Mouse (Mus musculus) stomach, embryonic 15.5 days (tissue): ENCODE measurements around the gene Mgll. TPM values are rescaled to one million over a fixed set of nuclear protein-coding genes. Genes with fewer than 3 reads are reported as not detected.

Source experiments
- ATAC-seq: fragments of 200-750 bp; cut with Nextera tagmentation; 2 replicates; pipeline ENCODE4 v1.8.0; 2017; ENCODE audit warnings: low read depth, moderate number of reproducible peaks, moderate TSS enrichment; ENCODE audit not compliant: insufficient read depth, low FRiP score
- H3K27ac ChIP-seq: fragments of 300-500 bp; sonication (generic); 2 replicates; pipeline ENCODE4 v1.5.1; 2015; ENCODE audit warnings: mild to moderate bottlenecking, inconsistent platforms
- H3K27me3 ChIP-seq: fragments of 300-500 bp; sonication (generic); replicated peaks from 2 replicates; pipeline ENCODE4 v1.6.1; 2015; ENCODE audit warnings: inconsistent platforms
- H3K36me3 ChIP-seq: fragments of 300-500 bp; sonication (generic); 2 replicates; pipeline ENCODE4 v1.6.1; 2015; ENCODE audit warnings: inconsistent platforms
- H3K4me1 ChIP-seq: fragments of 300-500 bp; sonication (generic); 2 replicates; pipeline ENCODE4 v1.6.1; 2015; ENCODE audit warnings: inconsistent platforms
- H3K4me2 ChIP-seq: fragments of 300-500 bp; sonication (generic); 2 replicates; pipeline ENCODE4 v1.6.1; 2015; ENCODE audit warnings: mild to moderate bottlenecking, inconsistent platforms
- H3K4me3 ChIP-seq: fragments of 300-500 bp; sonication (generic); replicated peaks from 2 replicates; pipeline ENCODE4 v1.5.1; 2015; ENCODE audit warnings: inconsistent platforms
- H3K9ac ChIP-seq: fragments of 300-500 bp; sonication (generic); 2 replicates; pipeline ENCODE4 v1.6.1; 2015; ENCODE audit warnings: inconsistent platforms
- H3K9me3 ChIP-seq: fragments of 300-500 bp; sonication (generic); 2 replicates; pipeline ENCODE4 v1.6.1; 2016; ENCODE audit warnings: inconsistent platforms
- WGBS: fragments of 180-500 bp; shearing (Covaris S2); methylation state at CpG from one replicate; pipeline ENCODE4 v1.1.7; 2015; 5-methylcytosine and 5-hydroxymethylcytosine counted together
- polyA plus RNA-seq: library from polyadenylated mRNA; unstranded; fragments of >200 nt; fragmentation: Nextera tagmentation; extraction: Ambion mirVana; gene quantifications from 2 replicates; pipeline ENCODE4 v1.2.1, GENCODE M21; 2015

Gene Mgll
- polyA plus RNA-seq, 1 experiment from 2014 or later, result 109 TPM

DNA sequence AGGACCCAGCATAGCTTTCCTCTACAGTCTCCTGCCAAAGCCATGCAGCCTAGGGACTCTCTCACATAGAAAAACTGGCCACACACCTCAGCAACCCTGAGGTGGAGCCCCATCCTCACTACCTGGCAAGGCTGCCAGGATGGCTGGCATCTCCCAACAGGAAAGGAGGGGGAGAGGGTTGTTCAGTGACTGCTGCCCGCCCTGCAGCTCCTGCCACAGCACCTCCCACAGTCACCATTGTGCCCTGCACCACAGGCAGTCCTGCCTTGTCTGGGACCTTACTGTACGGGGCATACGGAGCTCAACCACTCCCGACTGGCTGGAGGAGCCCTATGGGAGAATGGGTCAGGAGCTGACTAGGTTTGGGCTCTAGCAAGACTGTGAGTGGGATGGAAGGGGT lies 57.7 kb downstream of the Mgll start:
- peaks cover 33% of the 10 kb centered on the region for H3K4me1 ChIP-seq
- no peak overlapping the region for H3K9ac ChIP-seq
- 81% methylated on average over 4 of the region's 4 CpGs for WGBS
- H3K9me3 ChIP-seq, result no peaks in the 10 kb centered on the region
- H3K36me3 ChIP-seq, result no peaks in the 10 kb centered on the region
- ATAC-seq, result no peak
- no peak overlapping the region for H3K4me2 ChIP-seq
- H3K4me3 ChIP-seq, result no peak overlapping the region
- H3K27ac ChIP-seq, result no peak overlapping the region
- no peaks in the 10 kb centered on the region for H3K27me3 ChIP-seq

DNA sequence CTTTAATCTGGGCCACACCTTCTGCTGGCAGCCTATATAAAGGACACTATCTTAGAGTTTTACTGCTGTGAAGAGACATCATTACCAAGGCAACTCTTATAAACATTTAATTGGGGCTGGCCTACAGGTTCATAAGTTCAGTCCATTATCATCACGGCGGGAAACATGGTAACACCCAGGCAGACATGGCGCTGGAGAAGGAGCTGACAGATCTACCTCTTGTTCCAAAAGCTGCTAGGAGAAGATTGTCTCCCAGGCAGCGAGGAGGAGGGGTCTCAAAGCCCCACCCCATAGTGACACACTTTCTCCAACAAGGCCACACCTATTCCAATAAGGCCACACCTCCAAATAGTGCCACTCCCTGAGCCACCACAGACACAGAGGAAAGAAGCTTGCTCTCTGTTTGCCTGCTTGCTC lies 58.8 kb downstream of the Mgll start:
- Histone ChIP-seq H3K4me2 (no peak overlapping the region), H3K36me3 (no peaks in the 10 kb centered on the region), H3K9me3 (no peaks in the 10 kb centered on the region), H3K4me1 (peaks cover 41% of the 10 kb centered on the region), H3K4me3 (no peak overlapping the region), H3K9ac (no peak overlapping the region), H3K27me3 (no peaks in the 10 kb centered on the region), H3K27ac (no peak overlapping the region)
- WGBS, result 48% methylated on average over 4 of the region's 4 CpGs
- peak; percentile 84 for ATAC-seq

DNA sequence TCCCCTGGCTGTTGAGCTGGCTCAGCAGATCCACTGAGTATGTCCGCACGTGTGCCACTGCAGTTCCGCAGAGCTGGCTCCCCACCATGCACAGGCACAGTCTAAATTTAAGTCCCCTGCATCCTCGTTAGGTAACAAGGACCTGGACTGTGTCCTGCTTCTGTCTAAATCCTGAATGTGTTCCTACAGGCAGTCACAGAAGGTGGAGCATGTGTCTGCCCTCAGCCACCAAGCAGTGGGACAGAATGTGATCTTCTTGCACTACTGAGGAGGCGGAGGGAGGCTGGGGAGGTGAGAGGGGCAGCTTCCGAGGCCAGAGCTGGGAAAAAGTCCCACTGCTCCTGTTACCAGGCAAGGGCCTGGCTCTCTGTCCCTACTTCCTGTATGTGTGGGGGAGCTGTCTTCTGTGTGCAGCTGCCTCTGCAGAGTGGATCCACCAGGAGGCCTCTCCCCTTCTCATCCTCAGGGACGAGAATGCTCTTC lies 60.5 kb downstream of the Mgll start:
- peak overlapping the region; percentile 87 for H3K27ac ChIP-seq
- H3K27me3 ChIP-seq, result no peaks in the 10 kb centered on the region
- H3K4me3 ChIP-seq, result no peak overlapping the region
- 48% methylated on average over 7 of the region's 7 CpGs for WGBS
- no peaks in the 10 kb centered on the region for H3K9me3 ChIP-seq
- no peak overlapping the region for H3K4me2 ChIP-seq
- peaks cover 47% of the 10 kb centered on the region for H3K4me1 ChIP-seq
- H3K36me3 ChIP-seq, result no peaks in the 10 kb centered on the region
- no peak overlapping the region for H3K9ac ChIP-seq
- ATAC-seq, result no peak

DNA sequence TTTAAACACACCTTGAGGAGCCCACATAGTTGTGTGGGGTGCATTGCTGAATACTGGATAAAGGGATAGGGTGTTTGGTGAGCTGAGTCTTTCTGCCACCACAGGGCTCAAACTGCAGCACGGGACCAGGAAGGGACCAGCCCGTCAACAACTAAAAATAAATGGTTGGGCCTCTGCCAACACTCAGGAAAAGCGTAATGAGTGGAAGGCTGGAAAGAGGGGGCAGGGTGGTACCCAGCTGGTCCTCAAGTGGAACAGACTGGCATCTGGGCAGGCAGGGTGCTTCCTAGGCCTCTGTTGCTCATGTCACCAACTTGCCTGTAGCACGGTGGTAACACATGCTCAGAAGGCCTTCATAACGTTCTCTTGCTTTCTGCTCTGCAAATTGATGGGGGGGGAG lies 61.1 kb downstream of the Mgll start:
- Histone ChIP-seq H3K9me3 (no peaks in the 10 kb centered on the region), H3K9ac (no peak overlapping the region), H3K36me3 (no peaks in the 10 kb centered on the region), H3K4me2 (no peak overlapping the region), H3K4me1 (peaks cover 47% of the 10 kb centered on the region), H3K27ac (peak overlapping the region; percentile 87), H3K27me3 (no peaks in the 10 kb centered on the region), H3K4me3 (no peak overlapping the region)
- no peak for ATAC-seq
- WGBS, result 48% methylated on average over 5 of the region's 5 CpGs

DNA sequence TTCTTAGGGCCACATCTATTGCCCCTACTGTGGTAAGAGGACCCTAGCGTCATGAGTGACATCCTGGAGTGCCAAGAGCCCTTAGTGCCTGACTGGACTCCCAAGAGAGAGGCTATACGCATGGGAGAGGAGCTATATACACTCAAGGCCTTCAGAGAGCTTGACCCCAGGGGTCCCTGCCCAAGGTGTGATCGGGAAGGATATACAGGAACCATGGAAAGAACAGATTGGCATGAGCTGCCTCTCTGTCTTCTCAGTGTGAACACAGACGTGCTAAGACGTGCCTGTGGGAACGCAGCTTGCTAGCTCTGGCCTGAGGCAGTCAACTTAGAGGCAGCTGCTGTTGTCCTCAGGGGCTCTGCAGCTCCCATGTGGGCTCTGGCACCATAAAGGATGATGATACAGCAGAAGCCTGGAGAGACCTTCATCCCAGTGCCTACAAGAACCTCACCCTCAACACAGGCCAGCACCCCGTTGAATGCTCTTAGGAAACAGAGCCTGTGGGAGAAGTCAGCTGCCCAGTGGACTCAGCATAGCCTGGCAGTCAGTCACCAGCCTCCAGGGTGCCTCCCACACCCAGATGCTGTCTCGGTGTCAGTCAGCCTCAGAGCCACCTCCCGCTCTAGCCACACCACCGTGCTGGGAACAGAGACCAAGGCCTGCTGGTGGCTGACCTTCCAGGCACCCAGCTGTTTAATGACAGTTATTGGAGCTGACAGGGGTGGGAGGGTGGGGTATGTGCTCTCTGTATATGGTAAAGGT lies 61.8 kb downstream of the Mgll start:
- Histone ChIP-seq H3K4me3 (no peak overlapping the region), H3K36me3 (no peaks in the 10 kb centered on the region), H3K27ac (peak overlapping the region; percentile 87; the same call in 1 of the 2 replicates), H3K9ac (no peak overlapping the region), H3K4me2 (no peak overlapping the region), H3K27me3 (no peaks in the 10 kb centered on the region), H3K9me3 (no peaks in the 10 kb centered on the region), H3K4me1 (peaks cover 47% of the 10 kb centered on the region)
- ATAC-seq, result no peak
- WGBS, result 78% methylated on average over 10 of the region's 10 CpGs

DNA sequence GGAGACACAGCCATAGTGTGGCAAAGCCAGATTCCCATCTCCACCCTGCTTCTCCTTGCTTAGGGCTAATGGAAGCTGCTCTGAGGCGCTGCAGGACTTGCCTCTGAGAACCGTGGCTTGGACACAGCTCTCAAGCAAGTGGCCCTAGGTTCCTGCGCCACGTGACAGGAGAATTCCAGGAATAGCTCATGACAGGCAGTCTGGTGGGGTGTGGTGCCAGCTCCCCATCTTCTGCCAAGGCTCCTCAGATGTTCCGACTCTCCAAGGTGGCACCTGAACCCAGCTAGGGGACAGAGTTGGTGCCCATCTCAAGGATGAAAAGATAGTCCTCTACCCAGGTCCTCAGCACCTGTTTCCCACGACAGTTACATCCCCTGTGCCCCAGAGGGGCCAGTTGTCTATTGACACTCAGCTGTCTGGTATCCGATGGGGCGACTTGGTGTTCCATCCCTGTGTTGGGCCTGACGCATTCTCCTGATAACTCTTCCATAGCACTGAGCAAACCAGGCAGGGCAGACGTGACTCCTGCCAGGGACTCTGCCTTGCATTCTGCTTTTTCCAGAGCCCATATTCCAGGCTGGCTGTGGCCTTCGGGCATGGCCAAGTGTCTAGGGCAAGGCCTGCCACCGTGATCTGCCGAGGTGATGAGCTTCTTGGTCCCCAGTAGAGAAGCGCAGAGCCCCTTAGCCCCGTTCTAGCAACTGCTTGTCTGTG lies 62.7 kb downstream of the Mgll start:
- Histone ChIP-seq H3K9me3 (no peaks in the 10 kb centered on the region), H3K4me2 (peak overlapping the region; percentile 19; the same call in 1 of the 2 replicates), H3K27me3 (no peaks in the 10 kb centered on the region), H3K27ac (peak overlapping the region; percentile 87), H3K36me3 (no peaks in the 10 kb centered on the region), H3K4me1 (peaks cover 51% of the 10 kb centered on the region), H3K4me3 (no peak overlapping the region), H3K9ac (no peak overlapping the region)
- no peak for ATAC-seq
- WGBS, result 65% methylated on average over 15 of the region's 15 CpGs

DNA sequence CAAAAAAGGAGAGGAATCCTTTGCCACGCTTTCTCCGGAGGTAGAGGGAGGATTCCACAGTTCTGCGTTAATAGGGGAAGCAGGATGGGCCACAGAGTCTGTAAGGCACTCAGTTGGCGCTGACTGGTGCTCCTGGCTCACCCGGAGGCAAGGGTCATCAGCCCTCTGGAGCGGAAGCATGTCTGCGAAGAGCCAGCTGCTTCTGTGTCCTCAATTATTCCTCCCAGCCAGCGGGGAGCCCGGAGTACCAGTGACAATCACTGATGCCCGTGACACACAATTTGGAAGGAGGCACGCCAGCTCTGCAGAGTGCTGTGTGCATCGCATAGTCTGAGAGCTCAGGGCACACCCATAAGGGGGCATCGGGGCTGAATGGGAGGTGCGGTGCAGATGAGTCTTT lies 63.3 kb downstream of the Mgll start:
- Histone ChIP-seq H3K4me1 (peaks cover 55% of the 10 kb centered on the region), H3K27me3 (no peaks in the 10 kb centered on the region), H3K4me2 (no peak overlapping the region), H3K36me3 (no peaks in the 10 kb centered on the region), H3K9ac (no peak overlapping the region), H3K9me3 (no peaks in the 10 kb centered on the region), H3K4me3 (no peak overlapping the region), H3K27ac (peak overlapping the region; percentile 87)
- ATAC-seq, result no peak
- 38% methylated on average over 14 of the region's 14 CpGs for WGBS

DNA sequence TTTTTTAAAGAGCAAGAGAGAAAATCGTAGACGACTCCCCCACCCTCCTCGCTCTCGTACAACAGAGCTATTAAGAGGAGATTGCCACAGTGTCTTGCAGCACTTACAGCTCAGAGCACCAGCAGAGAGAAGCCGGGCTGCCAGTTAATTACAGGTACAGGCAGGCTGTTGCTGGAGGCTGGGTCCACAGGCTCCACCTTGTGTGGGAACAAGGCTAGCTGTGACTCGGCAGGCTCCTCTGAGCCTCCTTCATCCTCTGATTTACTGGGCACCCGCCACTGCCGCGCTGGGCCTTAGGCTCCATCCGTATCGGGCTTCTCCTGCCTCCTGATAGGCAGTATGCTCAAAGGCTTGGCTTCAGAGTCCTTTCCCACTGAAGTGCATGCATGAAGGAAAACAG lies 64.0 kb downstream of the Mgll start:
- Histone ChIP-seq H3K4me1 (peaks cover 56% of the 10 kb centered on the region), H3K27ac (peak overlapping the region; percentile 9; the same call in 1 of the 2 replicates), H3K4me2 (no peak overlapping the region), H3K27me3 (no peaks in the 10 kb centered on the region), H3K9me3 (no peaks in the 10 kb centered on the region), H3K36me3 (no peaks in the 10 kb centered on the region), H3K4me3 (no peak overlapping the region), H3K9ac (no peak overlapping the region)
- no peak for ATAC-seq
- 62% methylated on average over 11 of the region's 11 CpGs for WGBS

DNA sequence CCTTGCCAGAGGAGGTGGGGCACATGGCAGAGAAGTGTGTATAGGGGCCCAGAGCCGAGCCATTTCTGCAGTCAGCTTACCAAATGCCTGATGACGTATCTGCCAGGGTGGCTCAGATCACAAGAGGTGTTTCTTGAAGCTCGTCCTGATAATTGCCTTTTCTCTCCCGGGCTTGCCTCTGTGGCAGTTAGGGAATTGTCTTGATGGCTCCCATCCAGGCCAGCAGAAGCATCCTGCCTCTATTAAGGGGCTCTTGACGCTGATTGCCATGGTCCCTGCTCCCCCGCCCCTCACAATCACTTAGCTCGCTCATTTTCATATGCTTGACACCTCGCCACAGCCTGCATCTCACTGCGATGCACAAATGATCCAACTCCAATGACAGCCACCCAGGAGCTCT lies 67.1 kb downstream of the Mgll start:
- peaks cover 40% of the 10 kb centered on the region for H3K4me1 ChIP-seq

DNA sequence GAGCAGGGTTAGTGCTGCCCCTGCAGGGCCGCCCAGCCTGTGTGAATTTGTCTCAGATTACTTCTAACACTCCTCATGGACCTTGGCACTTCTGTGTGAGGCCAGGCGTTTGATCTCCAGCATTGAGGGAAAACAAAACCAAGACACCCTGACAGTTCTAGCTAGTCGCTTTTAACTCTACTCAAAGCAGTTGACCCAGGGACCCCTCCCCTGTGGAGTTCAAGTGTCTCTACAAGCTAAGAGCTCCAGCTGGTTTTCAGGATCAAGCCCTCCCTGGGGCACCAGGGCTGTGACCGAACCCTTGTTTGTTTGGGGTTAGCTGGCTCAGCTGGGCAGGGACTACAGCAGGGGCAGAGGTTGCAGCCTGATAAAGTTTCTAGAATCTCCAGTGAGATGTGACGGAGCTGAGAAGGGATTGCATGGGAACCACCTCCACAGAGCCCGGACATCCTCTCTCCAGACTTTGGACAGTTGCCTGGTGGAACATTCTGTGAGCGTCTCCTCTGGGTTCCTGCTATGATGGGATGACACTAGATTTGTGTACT lies 68.0 kb downstream of the Mgll start:
- no peak for ATAC-seq
- Histone ChIP-seq H3K36me3 (no peaks in the 10 kb centered on the region), H3K27ac (peak overlapping the region; percentile 45; the same call in 1 of the 2 replicates), H3K9me3 (no peaks in the 10 kb centered on the region), H3K9ac (no peak overlapping the region), H3K4me3 (no peak overlapping the region), H3K27me3 (no peaks in the 10 kb centered on the region), H3K4me1 (peaks cover 32% of the 10 kb centered on the region), H3K4me2 (no peak overlapping the region)
- WGBS, result 47% methylated on average over 7 of the region's 7 CpGs

More for the DNA sequence above, 67.1 kb downstream of the Mgll start:
- WGBS, result 46% methylated on average over 9 of the region's 9 CpGs
- ATAC-seq, result no peak
- H3K9ac ChIP-seq, result no peak overlapping the region
- no peaks in the 10 kb centered on the region for H3K36me3 ChIP-seq
- no peaks in the 10 kb centered on the region for H3K27me3 ChIP-seq
- H3K4me2 ChIP-seq, result no peak overlapping the region
- no peak overlapping the region for H3K4me3 ChIP-seq
- no peak overlapping the region for H3K27ac ChIP-seq
- no peaks in the 10 kb centered on the region for H3K9me3 ChIP-seq

DNA sequence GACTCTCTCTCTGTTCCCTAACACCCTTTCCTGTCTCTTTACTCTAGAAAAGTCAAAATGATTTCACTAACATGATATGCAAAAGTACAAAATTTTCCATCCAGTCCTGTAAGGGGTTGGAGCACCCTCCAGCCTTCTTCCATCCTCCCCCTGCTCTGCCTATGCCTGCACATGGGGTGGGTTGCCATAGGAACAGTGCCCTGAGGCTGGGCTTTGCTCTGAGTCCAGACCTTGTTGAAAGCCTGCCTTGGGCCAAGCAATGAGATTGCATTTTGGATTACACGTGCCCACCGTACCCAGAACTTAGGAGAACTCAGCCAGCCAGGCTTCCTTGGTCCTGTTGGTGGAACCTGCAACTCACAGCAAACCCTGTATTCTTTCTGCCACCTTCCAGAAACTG lies 69.0 kb downstream of the Mgll start:
- Histone ChIP-seq H3K27me3 (no peaks in the 10 kb centered on the region), H3K4me3 (no peak overlapping the region), H3K9ac (no peak overlapping the region), H3K27ac (peak overlapping the region; percentile 44; the same call in 1 of the 2 replicates), H3K9me3 (no peaks in the 10 kb centered on the region), H3K36me3 (no peaks in the 10 kb centered on the region), H3K4me1 (peaks cover 26% of the 10 kb centered on the region; the same call in 1 of the 2 replicates), H3K4me2 (no peak overlapping the region)
- ATAC-seq, result no peak; the same call in 1 of the 2 replicates
- 68% methylated on average over 2 of the region's 2 CpGs for WGBS

DNA sequence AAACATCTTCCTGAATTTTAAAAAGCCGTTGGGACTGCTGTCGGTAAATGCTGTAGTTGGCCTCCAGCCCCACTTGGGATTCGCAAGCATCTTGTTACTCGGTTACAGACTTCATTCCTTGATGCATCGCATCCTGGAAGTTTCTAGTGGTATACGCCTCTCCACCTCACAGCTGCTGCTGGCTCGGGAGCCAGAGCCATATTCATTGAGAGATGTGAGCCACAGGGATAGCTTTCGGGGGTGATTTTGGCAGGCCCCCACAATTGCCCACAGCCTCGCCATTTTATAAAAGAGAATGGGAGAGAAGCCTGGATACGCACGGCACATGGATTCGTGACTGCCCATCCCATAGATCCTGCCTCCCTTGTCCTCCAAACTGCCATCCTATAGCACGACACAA lies 69.7 kb downstream of the Mgll start:
- no peak for ATAC-seq
- H3K4me2 ChIP-seq, result no peak overlapping the region
- no peak overlapping the region for H3K9ac ChIP-seq
- WGBS, result 66% methylated on average over 13 of the region's 13 CpGs
- no peaks in the 10 kb centered on the region for H3K36me3 ChIP-seq
- no peak overlapping the region for H3K4me3 ChIP-seq
- H3K27me3 ChIP-seq, result no peaks in the 10 kb centered on the region
- no peaks in the 10 kb centered on the region for H3K9me3 ChIP-seq
- H3K4me1 ChIP-seq, result peaks cover 26% of the 10 kb centered on the region; the same call in 1 of the 2 replicates
- peak overlapping the region; percentile 44; the same call in 1 of the 2 replicates for H3K27ac ChIP-seq
